Mouse (Mus musculus) neural tube, embryonic 13.5 days (tissue): Measurements from ENCODE around the gene Nbl1. TPM values are rescaled to one million over a fixed set of nuclear protein-coding genes. Genes with fewer than 3 reads are reported as not detected.

ENCODE experiments used
- ATAC-seq: fragments of 200-750 bp; cut with Nextera tagmentation; 2 replicates; pipeline ENCODE4 v1.8.0; 2017; ENCODE audit warnings: low read depth, mild to moderate bottlenecking, moderate TSS enrichment, moderate library complexity
- H3K27ac ChIP-seq: fragments of 300-500 bp; sonication (generic); replicated peaks from 2 replicates; pipeline ENCODE4 v1.5.1; 2015; ENCODE audit warnings: moderate library complexity, mild to moderate bottlenecking, inconsistent platforms
- H3K27me3 ChIP-seq: fragments of 300-500 bp; sonication (generic); 2 replicates; pipeline ENCODE4 v1.6.1; 2015; ENCODE audit warnings: mild to moderate bottlenecking, inconsistent platforms
- H3K36me3 ChIP-seq: fragments of 300-500 bp; sonication (generic); 2 replicates; pipeline ENCODE4 v1.6.1; 2015; ENCODE audit warnings: mild to moderate bottlenecking, inconsistent platforms
- H3K4me1 ChIP-seq: fragments of 300-500 bp; sonication (generic); replicated peaks from 2 replicates; pipeline ENCODE4 v1.6.1; 2015; ENCODE audit warnings: inconsistent platforms
- H3K4me2 ChIP-seq: fragments of 300-500 bp; sonication (generic); 2 replicates; pipeline ENCODE4 v1.6.1; 2015; ENCODE audit warnings: inconsistent platforms, mild to moderate bottlenecking, moderate library complexity
- H3K4me3 ChIP-seq: fragments of 300-500 bp; sonication (generic); 2 replicates; pipeline ENCODE4 v1.5.1; 2015; ENCODE audit warnings: mild to moderate bottlenecking, inconsistent platforms
- H3K9ac ChIP-seq: fragments of 300-500 bp; sonication (generic); 2 replicates; pipeline ENCODE4 v1.6.1; 2015; ENCODE audit warnings: moderate library complexity, mild to moderate bottlenecking, inconsistent platforms
- H3K9me3 ChIP-seq: fragments of 300-500 bp; sonication (generic); 2 replicates; pipeline ENCODE4 v1.6.1; 2016; ENCODE audit warnings: inconsistent platforms
- WGBS: fragments of 180-500 bp; shearing (Covaris S2); methylation state at CpG from one replicate; pipeline ENCODE4 v1.1.7; 2015; 5-methylcytosine and 5-hydroxymethylcytosine counted together
- polyA plus RNA-seq: library from polyadenylated mRNA; unstranded; fragments of >200 nt; fragmentation: Nextera tagmentation; extraction: Ambion mirVana; gene quantifications from 2 replicates; pipeline ENCODE4 v1.2.1, GENCODE M21; 2015

The Nbl1 gene
- polyA plus RNA-seq, 1 experiment from 2014 or later: 59.7 TPM

DNA sequence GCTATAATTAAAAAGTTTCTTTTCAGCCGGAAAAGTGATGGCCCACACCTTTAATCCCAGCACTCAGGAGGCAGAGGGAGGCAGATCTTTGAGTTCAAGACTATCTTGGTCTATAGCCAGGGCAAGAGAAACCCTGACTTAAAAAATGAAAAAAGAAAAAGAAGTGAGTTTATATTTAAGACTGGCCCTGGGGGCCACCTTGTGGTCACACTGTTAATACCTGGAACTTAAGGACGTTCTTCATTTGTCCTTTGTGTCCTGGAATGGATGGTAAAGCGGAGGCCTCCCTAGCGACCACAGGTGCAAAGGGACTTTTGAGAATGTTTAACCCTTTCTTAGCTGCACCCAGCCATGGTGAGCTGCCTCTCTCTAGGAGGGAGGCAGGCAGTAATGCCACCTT, 14.1 kb downstream of the Nbl1 start:
- no peak overlapping the region for H3K9ac ChIP-seq
- no peaks in the 10 kb centered on the region for H3K36me3 ChIP-seq
- no peak for ATAC-seq
- 13% methylated on average over 4 of the region's 4 CpGs for WGBS
- peaks cover 44% of the 10 kb centered on the region for H3K27me3 ChIP-seq
- peaks cover 49% of the 10 kb centered on the region for H3K4me1 ChIP-seq
- no peaks in the 10 kb centered on the region for H3K9me3 ChIP-seq
- no peak overlapping the region for H3K27ac ChIP-seq
- H3K4me3 ChIP-seq: no peak overlapping the region
- H3K4me2 ChIP-seq: no peak overlapping the region

DNA sequence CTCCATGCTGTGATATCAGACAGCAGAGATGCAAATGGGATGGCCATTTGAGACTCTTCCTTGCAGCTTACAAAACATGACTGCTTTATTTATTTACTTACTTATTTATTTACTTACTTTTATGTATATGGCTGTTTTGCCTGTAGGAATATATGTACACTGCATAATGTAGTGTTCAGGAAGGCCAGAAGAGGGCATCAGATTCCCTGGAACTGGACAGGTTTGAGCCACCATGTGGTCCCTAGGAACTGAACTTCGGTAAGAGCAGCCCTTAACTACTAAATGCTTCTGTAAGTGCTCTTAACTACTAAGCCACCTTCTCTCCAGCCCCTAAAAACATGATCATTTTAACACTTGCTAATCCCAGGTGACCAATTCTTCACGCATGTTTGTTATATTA, 14.5 kb downstream of the Nbl1 start:
- H3K4me3 ChIP-seq: no peak overlapping the region
- WGBS: 33% methylated on average over 2 of the region's 2 CpGs

DNA sequence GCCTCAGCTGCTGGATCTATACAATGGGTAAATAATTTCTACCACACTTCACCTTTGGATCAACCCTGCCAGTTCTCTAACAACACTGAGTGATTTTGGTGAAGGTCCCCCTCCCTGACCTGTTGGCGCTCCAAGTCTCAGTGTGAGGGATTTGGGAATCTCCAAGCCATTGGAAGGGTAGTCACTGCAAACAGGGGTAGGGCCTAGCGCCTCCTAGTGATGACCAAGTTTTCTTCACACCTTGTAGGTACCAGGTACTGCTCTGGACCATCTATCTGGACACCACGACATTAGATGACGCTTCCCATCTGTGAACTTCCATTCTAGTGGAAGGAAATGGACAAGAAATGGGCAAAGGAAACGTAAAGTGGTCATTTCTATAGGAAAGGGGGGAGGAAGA, 16.9 kb downstream of the Nbl1 start:
- 15% methylated on average over 5 of the region's 5 CpGs for WGBS
- H3K36me3 ChIP-seq: no peaks in the 10 kb centered on the region
- H3K4me1 ChIP-seq: peaks cover 21% of the 10 kb centered on the region
- H3K27me3 ChIP-seq: peaks cover 72% of the 10 kb centered on the region
- H3K9ac ChIP-seq: no peak overlapping the region
- no peak for ATAC-seq
- H3K4me2 ChIP-seq: peak overlapping the region; percentile 80
- no peaks in the 10 kb centered on the region for H3K9me3 ChIP-seq
- no peak overlapping the region for H3K27ac ChIP-seq
- peak overlapping the region; percentile 54 for H3K4me3 ChIP-seq

More for the DNA sequence above, 14.5 kb downstream of the Nbl1 start:
- H3K27ac ChIP-seq: no peak overlapping the region
- peaks cover 48% of the 10 kb centered on the region for H3K27me3 ChIP-seq
- no peak for ATAC-seq
- H3K4me2 ChIP-seq: no peak overlapping the region
- H3K36me3 ChIP-seq: no peaks in the 10 kb centered on the region
- no peak overlapping the region for H3K9ac ChIP-seq
- peaks cover 45% of the 10 kb centered on the region for H3K4me1 ChIP-seq
- no peaks in the 10 kb centered on the region for H3K9me3 ChIP-seq

DNA sequence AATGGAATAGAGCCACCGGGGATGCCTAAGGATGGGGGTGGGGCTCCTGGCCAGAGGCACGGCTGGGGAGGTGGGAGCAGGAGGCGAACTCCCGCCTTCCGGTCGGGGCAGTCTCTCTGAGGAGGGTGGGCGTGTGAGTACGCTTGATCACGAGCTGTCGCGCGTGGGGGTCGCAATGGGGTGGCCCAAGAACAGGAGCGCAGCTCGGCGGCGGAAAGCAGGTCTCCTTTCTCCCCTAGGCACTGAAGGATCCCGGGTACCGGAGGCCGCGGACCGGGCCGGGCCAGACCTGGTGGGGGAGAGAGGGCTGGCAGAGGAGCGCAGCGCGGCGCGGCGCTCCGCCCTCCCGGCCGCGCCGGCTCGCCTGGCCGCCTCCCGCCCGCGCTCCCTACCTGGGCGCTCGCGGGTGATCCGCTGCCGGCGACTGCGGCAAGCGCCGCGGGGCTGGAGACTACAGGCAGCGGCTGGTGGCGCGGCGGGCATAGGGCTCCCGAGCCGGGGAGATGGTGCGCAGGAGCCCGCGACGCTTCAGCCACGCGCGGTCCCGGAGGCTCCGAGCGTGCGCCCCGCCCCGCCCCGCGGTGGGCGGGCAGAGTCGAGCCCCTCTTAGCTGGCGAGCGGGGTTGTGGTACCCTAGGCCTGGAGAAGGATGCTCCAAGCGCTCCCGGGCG, 17.6 kb downstream of the Nbl1 start, which contains the start of gene Htr6:
Gene Htr6 (minus strand): TSS at position 530 of the 671 bp plus-strand sequence.
- Histone ChIP-seq H3K4me2 (peak within 1 kb of the TSS; percentile 80), H3K9me3 (no peaks in the 10 kb centered on the region), H3K4me3 (peak within 1 kb of the TSS; percentile 54), H3K36me3 (no peaks in the 10 kb centered on the region), H3K27me3 (peaks cover 79% of the 10 kb centered on the region), H3K4me1 (peaks cover 21% of the 10 kb centered on the region), H3K27ac (no peak within 1 kb of the TSS), H3K9ac (peak within 1 kb of the TSS; percentile 73)
- whole genome bisulfite sequencing: under 1% methylated on average over 45 of the region's 77 CpGs
- ATAC-seq: peak; percentile 61

DNA sequence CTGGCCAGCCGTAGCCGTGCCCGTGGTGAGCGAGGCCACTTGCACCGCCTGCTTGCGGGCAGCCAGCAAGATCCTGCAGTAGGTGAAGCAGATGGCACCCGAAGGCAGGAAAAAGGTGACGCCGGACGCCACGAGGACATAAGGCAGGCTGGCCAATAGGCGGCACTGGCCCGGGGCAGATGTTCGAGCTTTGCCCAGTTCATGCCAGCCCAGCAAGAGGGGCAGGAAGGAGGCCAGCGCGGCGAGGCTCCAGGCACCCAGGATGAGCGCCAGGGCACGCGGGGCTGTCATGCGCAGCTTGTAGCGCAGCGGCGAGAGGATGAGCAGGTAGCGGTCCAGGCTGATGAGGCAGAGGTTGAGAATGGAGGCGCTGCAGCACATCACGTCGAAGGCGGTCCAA, 18.7 kb downstream of the Nbl1 start:
- Histone ChIP-seq H3K4me3 (peak overlapping the region; percentile 54), H3K4me1 (peaks cover 21% of the 10 kb centered on the region), H3K27ac (no peak overlapping the region), H3K4me2 (peak overlapping the region; percentile 80), H3K9me3 (no peaks in the 10 kb centered on the region), H3K36me3 (no peaks in the 10 kb centered on the region), H3K9ac (peak overlapping the region; percentile 73; the same call in 1 of the 2 replicates), H3K27me3 (peaks cover 90% of the 10 kb centered on the region)
- no peak for ATAC-seq
- 18% methylated on average over 29 of the region's 29 CpGs for WGBS

DNA sequence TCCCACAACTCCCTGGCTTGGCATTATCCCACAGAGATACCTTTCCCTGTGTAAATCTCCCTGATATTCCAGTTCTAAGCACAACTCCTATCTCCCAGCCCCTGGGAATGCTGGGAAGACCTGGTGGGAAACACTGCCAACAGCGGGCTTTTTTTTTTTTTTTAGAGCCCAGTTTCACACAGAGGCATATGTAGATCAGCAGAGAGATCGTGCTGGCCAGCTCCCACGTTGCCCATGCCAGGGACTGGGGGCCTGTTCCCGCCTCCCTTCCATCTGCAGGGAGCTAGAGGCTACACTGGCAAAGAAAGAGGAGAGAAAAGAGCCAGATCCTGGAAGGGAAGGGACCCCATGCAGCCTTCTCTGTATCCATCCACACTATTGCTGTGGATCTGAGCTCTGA, 24.5 kb downstream of the Nbl1 start:
- Histone ChIP-seq H3K4me1 (no peaks in the 10 kb centered on the region), H3K4me2 (no peak overlapping the region), H3K27me3 (peaks cover 48% of the 10 kb centered on the region), H3K9ac (no peak overlapping the region), H3K27ac (no peak overlapping the region), H3K36me3 (no peaks in the 10 kb centered on the region), H3K4me3 (no peak overlapping the region), H3K9me3 (no peaks in the 10 kb centered on the region)
- WGBS: 28% methylated on average over 4 of the region's 4 CpGs
- no peak for ATAC-seq

DNA sequence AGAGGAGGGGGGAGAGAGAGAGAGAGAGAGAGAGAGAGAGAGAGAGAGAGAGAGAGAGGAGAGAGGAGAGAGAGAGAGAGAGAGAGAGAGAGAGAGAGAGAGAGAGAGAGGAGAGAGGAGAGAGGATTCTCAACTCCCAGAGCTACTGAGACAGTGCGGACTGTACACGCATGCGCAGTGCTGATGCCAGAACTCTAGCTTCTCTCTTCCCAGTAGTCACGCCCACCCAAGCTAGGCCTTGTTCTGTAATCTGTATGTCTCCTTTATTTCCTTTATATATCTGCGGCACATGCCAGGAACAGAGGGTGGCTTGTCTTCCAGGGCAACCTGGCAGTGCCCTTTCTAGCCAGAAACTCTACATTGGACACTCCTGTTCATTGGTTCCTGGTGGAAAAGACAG, 28.0 kb downstream of the Nbl1 start:
- no peak overlapping the region for H3K4me3 ChIP-seq
- no peaks in the 10 kb centered on the region for H3K4me1 ChIP-seq
- WGBS: 89% methylated on average over 5 of the region's 5 CpGs
- no peaks in the 10 kb centered on the region for H3K9me3 ChIP-seq
- no peaks in the 10 kb centered on the region for H3K36me3 ChIP-seq
- peaks cover 19% of the 10 kb centered on the region; the same call in 1 of the 2 replicates for H3K27me3 ChIP-seq
- no peak overlapping the region for H3K9ac ChIP-seq
- no peak for ATAC-seq
- no peak overlapping the region for H3K27ac ChIP-seq
- no peak overlapping the region for H3K4me2 ChIP-seq

DNA sequence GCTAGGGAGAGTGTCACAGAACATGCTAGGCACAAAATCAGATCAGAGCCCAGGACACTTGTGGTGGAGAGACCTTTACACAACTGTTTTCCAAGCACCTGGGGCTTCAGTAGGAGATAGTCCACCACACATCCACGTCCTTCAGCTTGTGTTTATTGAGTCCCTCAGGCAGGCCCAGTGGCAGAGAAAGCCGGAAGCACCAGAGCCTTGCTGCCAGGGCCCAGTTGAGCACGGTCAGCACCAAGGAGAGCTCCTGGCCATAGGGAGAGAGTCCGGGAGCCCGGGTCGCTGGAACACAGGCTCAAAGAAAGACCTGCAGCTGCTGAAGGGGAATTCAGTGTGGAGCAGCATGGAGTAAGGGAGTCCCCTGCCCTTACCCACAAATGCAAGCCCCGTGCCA, 33.2 kb downstream of the Nbl1 start:
- no peaks in the 10 kb centered on the region for H3K9me3 ChIP-seq
- H3K27me3 ChIP-seq: peaks cover 25% of the 10 kb centered on the region
- peaks cover 11% of the 10 kb centered on the region for H3K4me1 ChIP-seq
- no peaks in the 10 kb centered on the region for H3K36me3 ChIP-seq
- ATAC-seq: no peak
- WGBS: 12% methylated on average over 7 of the region's 7 CpGs
- no peak overlapping the region for H3K4me2 ChIP-seq
- H3K4me3 ChIP-seq: no peak overlapping the region
- H3K9ac ChIP-seq: no peak overlapping the region
- H3K27ac ChIP-seq: no peak overlapping the region

DNA sequence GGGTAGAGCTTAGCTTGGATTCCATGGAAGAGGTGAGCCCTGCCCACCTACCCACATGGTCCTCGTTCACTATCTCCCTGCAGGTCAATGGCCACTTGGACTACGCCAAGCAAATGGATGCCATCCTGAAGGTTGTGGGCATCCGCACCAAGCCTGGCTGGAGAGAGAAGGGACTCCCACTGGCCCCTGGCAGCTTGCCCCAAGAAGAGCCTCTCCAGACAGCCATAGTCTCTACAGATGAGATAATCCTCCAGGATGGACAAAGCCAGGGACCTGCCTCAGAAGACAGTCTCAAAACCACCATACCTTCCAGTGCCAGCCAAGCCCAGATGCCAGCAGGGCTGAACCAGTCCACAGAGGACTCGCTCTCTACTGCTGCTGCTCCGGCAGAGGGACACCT, 34.8 kb downstream of the Nbl1 start:
- H3K36me3 ChIP-seq: no peaks in the 10 kb centered on the region
- ATAC-seq: no peak
- peaks cover 25% of the 10 kb centered on the region for H3K27me3 ChIP-seq
- no peaks in the 10 kb centered on the region for H3K9me3 ChIP-seq
- no peak overlapping the region for H3K4me2 ChIP-seq
- no peak overlapping the region for H3K4me3 ChIP-seq
- H3K27ac ChIP-seq: no peak overlapping the region
- WGBS: 86% methylated on average over 5 of the region's 5 CpGs
- peaks cover 23% of the 10 kb centered on the region for H3K4me1 ChIP-seq
- no peak overlapping the region for H3K9ac ChIP-seq

DNA sequence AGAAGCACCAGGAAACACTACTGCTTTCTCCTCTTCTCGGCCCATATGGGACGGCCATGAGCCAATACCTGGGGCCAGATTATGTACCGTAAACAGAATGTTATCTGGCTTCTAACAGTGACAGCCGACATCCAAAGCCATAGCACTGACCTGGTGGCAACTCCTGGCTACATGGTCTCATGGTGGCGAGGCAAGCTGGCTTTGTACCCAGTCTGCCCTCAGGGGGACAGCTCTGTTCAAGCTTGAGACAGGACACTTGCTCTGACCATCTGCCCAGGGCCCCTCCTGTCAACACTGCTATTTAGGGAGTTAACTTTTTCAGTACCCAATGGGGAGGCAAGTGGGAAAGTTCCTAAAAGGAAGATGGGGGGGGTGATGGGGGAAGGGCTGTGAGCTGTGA, 35.5 kb downstream of the Nbl1 start:
- peaks cover 27% of the 10 kb centered on the region for H3K4me1 ChIP-seq
- no peak overlapping the region for H3K27ac ChIP-seq
- no peak overlapping the region for H3K9ac ChIP-seq
- peaks cover 25% of the 10 kb centered on the region for H3K27me3 ChIP-seq
- no peaks in the 10 kb centered on the region for H3K9me3 ChIP-seq
- no peaks in the 10 kb centered on the region for H3K36me3 ChIP-seq
- ATAC-seq: no peak
- H3K4me3 ChIP-seq: no peak overlapping the region
- no peak overlapping the region for H3K4me2 ChIP-seq
- WGBS: 66% methylated on average over 5 of the region's 5 CpGs

DNA sequence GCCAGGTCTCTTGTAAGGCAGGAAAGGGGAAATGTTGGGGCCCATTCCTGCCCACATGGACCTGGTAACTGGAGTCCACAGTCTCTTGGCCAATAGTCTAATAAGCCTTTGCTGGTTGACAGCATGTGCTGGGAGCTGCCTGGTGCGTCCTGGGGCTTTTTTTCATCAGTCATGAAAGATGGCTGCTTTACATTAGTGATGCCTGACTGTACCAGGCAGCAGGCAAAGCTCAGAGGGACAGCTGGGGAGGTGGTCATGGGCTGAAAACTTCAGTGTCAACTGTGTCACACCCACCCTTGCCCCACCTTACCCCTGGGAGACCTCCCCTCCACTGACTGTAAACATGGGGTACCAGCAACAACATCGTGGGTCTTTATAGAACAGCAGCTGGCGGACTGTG, 37.0 kb downstream of the Nbl1 start:
- Histone ChIP-seq H3K4me1 (peaks cover 27% of the 10 kb centered on the region), H3K27me3 (peaks cover 25% of the 10 kb centered on the region), H3K4me3 (no peak overlapping the region), H3K9me3 (no peaks in the 10 kb centered on the region), H3K9ac (no peak overlapping the region), H3K27ac (peak overlapping the region; percentile 77), H3K36me3 (no peaks in the 10 kb centered on the region), H3K4me2 (no peak overlapping the region)
- ATAC-seq: no peak
- 65% methylated on average over 3 of the region's 3 CpGs for WGBS

DNA sequence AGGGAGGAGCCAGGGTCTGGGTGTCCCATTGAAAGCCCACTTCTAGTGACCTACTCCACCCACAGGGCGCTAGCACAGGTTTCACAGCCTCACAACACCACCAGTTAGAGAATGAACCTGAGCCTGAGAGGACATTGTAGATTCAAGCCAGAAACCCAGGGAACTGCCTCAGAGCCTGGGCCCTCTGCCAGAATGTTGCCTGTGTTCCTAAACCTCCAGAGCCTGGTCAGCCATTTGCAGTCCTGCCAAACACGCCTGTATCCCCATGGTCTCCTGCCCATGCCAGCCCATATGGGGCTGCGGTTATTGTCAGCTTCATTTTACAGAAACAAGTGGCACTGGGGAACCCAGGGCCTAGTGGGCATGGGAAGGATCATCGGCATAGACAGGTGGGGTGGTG, 37.5 kb downstream of the Nbl1 start:
- ATAC-seq: peak; percentile 36; the same call in 1 of the 2 replicates
- Histone ChIP-seq H3K27me3 (peaks cover 25% of the 10 kb centered on the region), H3K4me3 (no peak overlapping the region), H3K4me1 (peaks cover 27% of the 10 kb centered on the region), H3K36me3 (no peaks in the 10 kb centered on the region), H3K27ac (peak overlapping the region; percentile 77), H3K4me2 (no peak overlapping the region), H3K9ac (no peak overlapping the region), H3K9me3 (no peaks in the 10 kb centered on the region)
- WGBS: 67% methylated on average over 4 of the region's 4 CpGs
